Comparison of ENCODE assay signal across 9 mouse cellular contexts in genomic region chr5:124509742-124510237, GRCm38 (mm10). TPM values are rescaled to one million over a fixed set of nuclear protein-coding genes. Genes with fewer than 3 reads are reported as not detected.
DNase-seq lines count a peak whose midpoint lies in the region; ATAC-seq and TF ChIP-seq lines count a peak whose summit lies in the region.
"Had no signal": no experiment of that assay in that cellular context is flagged by ENCODE, and none has a peak within 500 bp of the region (broad histone marks: within the 10 kb centered on the region; RNA-seq: fewer than 3 reads in every experiment).

No protein-coding gene starts in this region.

- no peaks in the 10 kb centered on the region for H3K27me3 ChIP-seq in heart, postnatal 0 days (ENCODE audit: control insufficient read depth, insufficient read depth, low read length)

- 0 out of 2 replicates have a peak overlapping the region, but pooled peaks have one; percentile 15 for H3K4me2 ChIP-seq in heart, postnatal 0 days (ENCODE audit: low read depth, low read length)

- peaks cover 38% of the 10 kb centered on the region for H3K36me3 ChIP-seq in heart, postnatal 0 days (replicated peaks; ENCODE audit: control insufficient read depth, insufficient read depth, low read length)

- H3K9ac ChIP-seq in heart, postnatal 0 days (replicated peaks; ENCODE audit: low read depth, low read length), result no peak overlapping the region

- H3K27ac ChIP-seq in heart, postnatal 0 days (ENCODE audit: low read depth), result peak overlapping the region; percentile 85

- H3K4me3 ChIP-seq in heart, postnatal 0 days (ENCODE audit: low read depth, low read length), result no peak overlapping the region
- H3K4me3 ChIP-seq: megakaryocyte, embryonic 14.5 days had no signal

- peak; percentile 80 for TF ChIP-seq EP300 in heart, postnatal 0 days (IDR thresholded peaks at IDR 0.05; ENCODE audit: low read depth)

- peak; percentile 90 for DNase-seq in 3T3-L1 (ENCODE audit: low read depth, low spot score)
- peak; percentile 93 for DNase-seq in gastrocnemius, adult 18-20 months (ENCODE audit: low spot score)
- DNase-seq in heart, postnatal 0 days (ENCODE audit: low spot score), result peak; percentile 91
- DNase-seq in lung, adult 18-20 months, result peak; percentile 93 to 96
- no peak for DNase-seq in thymus, postnatal 4 days
- DNase-seq in thymus, postnatal 25 days, result no peak
- no peak for DNase-seq in cerebellum, adult 9-10 months
- DNase-seq in embryo, embryonic 10.5 days (ENCODE audit: low spot score), result no peak

- peaks cover 7% of the 10 kb centered on the region; the same call in 1 of the 2 replicates for H3K4me1 ChIP-seq in heart, postnatal 0 days (ENCODE audit: control insufficient read depth, insufficient read depth)

- WGBS in heart, postnatal 0 days, result 26% methylated on average over 12 of the region's 12 CpGs

- peak; percentile 97 for ATAC-seq in heart, postnatal 0 days (ENCODE audit: insufficient read depth, low read depth)

- TF ChIP-seq CTCF in heart, postnatal 0 days (IDR thresholded peaks at IDR 0.05; ENCODE audit: low read depth), result no peak

- H3K9me3 ChIP-seq in heart, postnatal 0 days (replicated peaks; ENCODE audit: control insufficient read depth, low read length), result no peaks in the 10 kb centered on the region
- H3K9me3 ChIP-seq: megakaryocyte, embryonic 14.5 days had no signal

RNA-seq across cellular contexts. Expression of gene Rilpl1, which starts 21.4 kb away (rescaled TPM):
- 100 to 1,000 TPM; 261 to 262 TPM for total RNA-seq in gastrocnemius, adult 18-20 months (2021)
- 34.7 and 52.1 TPM in 2 replicates for total RNA-seq in heart, postnatal 0 days (2014; rRNA removed; ENCODE audit: low replicate concordance)
- polyA plus RNA-seq in heart, postnatal 0 days (2015; fragmentation: Nextera tagmentation; extraction: Ambion mirVana), result 39.0 and 40.5 TPM in 2 replicates

RNA-seq across cellular contexts. Expression of gene Snrnp35, which starts 26.9 kb away (rescaled TPM):
- 10 to 100 TPM; 21.0 to 28.1 TPM for total RNA-seq in gastrocnemius, adult 18-20 months (2021)
- total RNA-seq in heart, postnatal 0 days (2014; rRNA removed; ENCODE audit: low replicate concordance), result 0.50 and 4.4 TPM in 2 replicates
- 14.0 and 14.6 TPM in 2 replicates for polyA plus RNA-seq in heart, postnatal 0 days (2015; fragmentation: Nextera tagmentation; extraction: Ambion mirVana)

RNA-seq across cellular contexts. Expression of gene Tmed2, which starts 30.7 kb away (rescaled TPM):
- total RNA-seq in gastrocnemius, adult 18-20 months (2021), result 100 to 1,000 TPM; 145 to 151 TPM
- 331 and 388 TPM in 2 replicates for total RNA-seq in heart, postnatal 0 days (2014; rRNA removed; ENCODE audit: low replicate concordance)
- polyA plus RNA-seq in heart, postnatal 0 days (2015; fragmentation: Nextera tagmentation; extraction: Ambion mirVana), result 389 and 404 TPM in 2 replicates

RNA-seq across cellular contexts. Expression of gene Rilpl2, which starts 31.6 kb away (rescaled TPM):
- 1 to 10 TPM; 4.6 to 5.6 TPM for total RNA-seq in gastrocnemius, adult 18-20 months (2021)
- total RNA-seq in heart, postnatal 0 days (2014; rRNA removed; ENCODE audit: low replicate concordance), result 8.4 and 12.4 TPM in 2 replicates
- 14.9 and 15.4 TPM in 2 replicates for polyA plus RNA-seq in heart, postnatal 0 days (2015; fragmentation: Nextera tagmentation; extraction: Ambion mirVana)

RNA-seq across cellular contexts. Expression of gene Ddx55, which starts 42.9 kb away (rescaled TPM):
- total RNA-seq in gastrocnemius, adult 18-20 months (2021), result 1 to 10 TPM; 4.1 to 4.2 TPM
- 1.1 and 5.2 TPM in 2 replicates for total RNA-seq in heart, postnatal 0 days (2014; rRNA removed; ENCODE audit: low replicate concordance)
- 4.9 and 5.9 TPM in 2 replicates for polyA plus RNA-seq in heart, postnatal 0 days (2015; fragmentation: Nextera tagmentation; extraction: Ambion mirVana)

Comparison
In these comparisons a context has a peak if more than half of its experiments do, and no peak if none do; other contexts are left out.
1. DNase-seq: peak in 3T3-L1 (single experiment), gastrocnemius, adult 18-20 months (single experiment), heart, postnatal 0 days (single experiment) and lung, adult 18-20 months (2 of 2); none in thymus, postnatal 4 days (single experiment), thymus, postnatal 25 days (single experiment), cerebellum, adult 9-10 months (single experiment) and embryo, embryonic 10.5 days (single experiment).